Mouse (Mus musculus) neural tube, embryonic 11.5 days (tissue): ENCODE measurements around the gene Recql. TPM values are rescaled to one million over a fixed set of nuclear protein-coding genes. Genes with fewer than 3 reads are reported as not detected.
"Not testable (repeated sequence)": the region's sequence is repeated elsewhere in the genome, so short reads cannot be mapped to it uniquely, and the experiment has no call there.

ENCODE experiments used
- ATAC-seq: fragments of 200-750 bp; cut with Nextera tagmentation; 2 replicates; pipeline ENCODE4 v1.8.0; 2017; ENCODE audit warnings: moderate number of reproducible peaks, mild to moderate bottlenecking, moderate TSS enrichment, moderate library complexity; ENCODE audit not compliant: insufficient read depth, low FRiP score, low TSS enrichment
- DNase-seq: peaks from one replicate; pipeline ENCODE4 v3.0.0-alpha.2; 2015; ENCODE audit warnings: low spot score
- H3K27ac ChIP-seq: fragments of 300-500 bp; sonication (generic); 2 replicates; pipeline ENCODE4 v1.5.1; 2014; ENCODE audit warnings: low read depth, mild to moderate bottlenecking, low read length
- H3K27me3 ChIP-seq: fragments of 300-500 bp; sonication (generic); 2 replicates; pipeline ENCODE4 v1.6.1; 2014; ENCODE audit warnings: mild to moderate bottlenecking, low read length, mixed read lengths; ENCODE audit not compliant: control insufficient read depth, insufficient read depth
- H3K36me3 ChIP-seq: fragments of 300-500 bp; sonication (generic); 2 replicates; pipeline ENCODE4 v1.6.1; 2014; ENCODE audit warnings: mild to moderate bottlenecking, low read length, moderate library complexity, mixed read lengths; ENCODE audit not compliant: control insufficient read depth, insufficient read depth
- H3K4me1 ChIP-seq: fragments of 300-500 bp; sonication (generic); 2 replicates; pipeline ENCODE4 v1.6.1; 2014; ENCODE audit warnings: low read length, mixed read lengths; ENCODE audit not compliant: control insufficient read depth, insufficient read depth
- H3K4me2 ChIP-seq: fragments of 300-500 bp; sonication (generic); 2 replicates; pipeline ENCODE4 v1.6.1; 2014; ENCODE audit warnings: low read depth, mild to moderate bottlenecking, moderate library complexity
- H3K4me3 ChIP-seq: fragments of 300-500 bp; sonication (generic); 2 replicates; pipeline ENCODE4 v1.5.1; 2014; ENCODE audit warnings: low read depth, low read length
- H3K9ac ChIP-seq: fragments of 300-500 bp; sonication (generic); 2 replicates; pipeline ENCODE4 v1.6.1; 2014; ENCODE audit warnings: mild to moderate bottlenecking, low read length
- H3K9me3 ChIP-seq: fragments of 300-500 bp; sonication (generic); 2 replicates; pipeline ENCODE4 v1.6.1; 2016; ENCODE audit warnings: low read length; ENCODE audit not compliant: control insufficient read depth
- WGBS: fragments of 180-500 bp; shearing (Covaris S2); extraction: QIAGEN DNeasy Blood & Tissue Kit; methylation state at CpG from one replicate; pipeline ENCODE4 v1.1.7; 2014; 5-methylcytosine and 5-hydroxymethylcytosine counted together
- polyA plus RNA-seq: library from polyadenylated mRNA; unstranded; fragments of >200 nt; fragmentation: Nextera tagmentation; extraction: Ambion mirVana; gene quantifications from 2 replicates; pipeline ENCODE4 v1.2.1, GENCODE M21; 2014

Gene Recql
- polyA plus RNA-seq, 1 experiment from 2014 or later: 37.6 TPM

DNA sequence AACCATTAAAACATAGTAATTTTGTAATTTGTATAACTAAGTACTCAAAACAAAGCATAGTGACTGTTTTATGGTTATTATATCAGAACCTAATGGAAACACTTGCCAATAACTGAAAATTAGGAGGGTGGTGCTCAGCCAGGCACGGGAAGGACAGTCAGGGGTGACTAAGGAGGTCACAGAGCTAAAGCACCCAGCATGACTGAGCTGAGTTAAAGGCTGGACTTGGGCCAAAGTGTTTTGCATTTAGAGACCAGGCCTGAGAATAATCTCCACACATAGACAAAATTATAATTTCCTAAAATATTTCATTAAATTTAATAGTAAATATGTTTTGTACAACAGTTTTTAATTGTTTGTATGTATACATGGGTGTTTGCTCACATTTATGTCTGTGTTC, 9.8 kb downstream of the Recql start:
- no peak overlapping the region for H3K4me3 ChIP-seq
- WGBS: 89% methylated on average over 1 of the region's 1 CpGs
- no peak overlapping the region for H3K4me2 ChIP-seq

DNA sequence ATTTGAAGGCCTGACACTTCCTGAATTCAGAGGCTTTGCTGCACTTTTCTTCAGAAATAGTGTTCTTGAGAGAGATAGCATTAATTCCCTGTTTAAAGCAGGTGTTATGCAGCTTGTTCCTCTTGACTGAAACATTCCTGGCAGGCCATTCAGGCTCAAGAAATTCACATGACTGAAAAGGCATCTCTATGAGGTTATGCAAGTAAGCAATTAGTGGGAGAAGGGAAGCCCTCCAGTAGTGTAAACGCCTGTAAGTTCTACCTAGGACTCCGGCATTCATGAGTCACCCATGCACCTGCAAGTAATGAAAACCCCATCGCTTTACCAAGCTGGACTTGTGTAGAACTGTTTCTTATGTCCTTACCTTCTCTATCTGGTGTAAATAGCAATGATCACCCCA, 17.3 kb downstream of the Recql start:
- DNase-seq (no peak), ATAC-seq (no peak)
- no peaks in the 10 kb centered on the region for H3K27me3 ChIP-seq
- no peak overlapping the region for H3K4me2 ChIP-seq
- H3K27ac ChIP-seq: no peak overlapping the region
- H3K4me1 ChIP-seq: no peaks in the 10 kb centered on the region
- no peak overlapping the region for H3K9ac ChIP-seq
- 91% methylated on average over 3 of the region's 3 CpGs for WGBS
- no peaks in the 10 kb centered on the region for H3K36me3 ChIP-seq
- no peak overlapping the region for H3K4me3 ChIP-seq
- H3K9me3 ChIP-seq: no peaks in the 10 kb centered on the region

More for the DNA sequence above, 9.8 kb downstream of the Recql start:
- Histone ChIP-seq H3K27me3 (no peaks in the 10 kb centered on the region), H3K36me3 (peaks cover 2% of the 10 kb centered on the region; the same call in 1 of the 2 replicates), H3K9ac (no peak overlapping the region), H3K9me3 (no peaks in the 10 kb centered on the region), H3K4me1 (no peaks in the 10 kb centered on the region), H3K27ac (no peak overlapping the region)
- ATAC-seq: no peak
- no peak for DNase-seq

DNA sequence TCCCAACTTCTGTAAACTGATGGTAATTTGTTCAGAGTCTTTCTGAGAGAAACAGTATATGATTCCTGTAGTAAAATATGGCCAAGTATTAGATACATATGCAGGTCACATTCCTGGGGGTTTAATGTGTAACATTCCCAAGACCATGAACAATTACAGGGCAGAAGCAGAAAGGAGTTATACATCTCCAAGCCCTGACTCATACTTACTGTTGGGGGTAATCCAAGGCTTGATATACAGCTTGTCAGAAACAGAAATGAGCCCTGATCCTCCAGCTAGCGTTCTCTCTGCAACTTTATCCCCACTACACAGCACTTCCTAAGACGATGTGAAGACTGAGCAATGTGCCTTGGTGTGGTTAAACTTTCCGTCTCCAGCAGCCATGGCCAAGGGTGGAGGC, 19.3 kb downstream of the Recql start:
- WGBS: 83% methylated on average over 3 of the region's 3 CpGs
- ATAC-seq: no peak
- H3K36me3 ChIP-seq: no peaks in the 10 kb centered on the region

DNA sequence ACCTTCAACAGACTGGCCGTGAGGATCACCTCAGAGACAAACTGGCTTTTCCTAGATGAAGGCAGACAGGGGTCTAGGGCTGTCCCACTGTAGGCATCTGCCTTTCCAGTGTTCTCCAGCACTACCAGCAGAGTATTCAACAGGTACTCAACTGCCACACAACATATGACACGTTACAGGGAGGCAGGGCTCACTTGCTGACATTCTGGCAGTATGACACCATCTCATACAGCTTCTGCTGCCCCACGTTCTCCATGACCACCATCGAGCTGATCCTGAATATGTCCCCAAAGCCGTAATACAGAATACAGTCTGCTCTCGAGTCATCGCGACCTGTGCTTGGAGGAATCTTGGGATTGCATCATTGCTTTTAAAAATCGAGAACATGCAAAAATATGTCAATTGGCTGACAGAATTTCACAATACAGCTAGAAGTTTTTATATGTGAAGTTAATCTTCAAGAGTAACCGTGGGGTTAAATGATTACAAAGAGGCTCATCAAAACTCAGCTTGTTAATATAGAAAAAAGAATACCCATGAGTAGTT, 20.3 kb downstream of the Recql start:
- no peak overlapping the region for H3K9ac ChIP-seq
- no peak for ATAC-seq
- H3K27me3 ChIP-seq: no peaks in the 10 kb centered on the region
- H3K4me3 ChIP-seq: no peak overlapping the region
- no peak overlapping the region for H3K4me2 ChIP-seq
- no peaks in the 10 kb centered on the region for H3K4me1 ChIP-seq
- no peak overlapping the region for H3K27ac ChIP-seq
- H3K9me3 ChIP-seq: no peaks in the 10 kb centered on the region
- DNase-seq: no peak
- 95% methylated on average over 10 of the region's 10 CpGs for WGBS
- H3K36me3 ChIP-seq: peaks cover 2% of the 10 kb centered on the region; the same call in 1 of the 2 replicates

More for the DNA sequence above, 19.3 kb downstream of the Recql start:
- H3K4me2 ChIP-seq: no peak overlapping the region
- DNase-seq: no peak
- H3K27ac ChIP-seq: no peak overlapping the region
- no peaks in the 10 kb centered on the region for H3K27me3 ChIP-seq
- H3K4me3 ChIP-seq: no peak overlapping the region
- no peak overlapping the region for H3K9ac ChIP-seq
- no peaks in the 10 kb centered on the region for H3K9me3 ChIP-seq
- no peaks in the 10 kb centered on the region for H3K4me1 ChIP-seq

DNA sequence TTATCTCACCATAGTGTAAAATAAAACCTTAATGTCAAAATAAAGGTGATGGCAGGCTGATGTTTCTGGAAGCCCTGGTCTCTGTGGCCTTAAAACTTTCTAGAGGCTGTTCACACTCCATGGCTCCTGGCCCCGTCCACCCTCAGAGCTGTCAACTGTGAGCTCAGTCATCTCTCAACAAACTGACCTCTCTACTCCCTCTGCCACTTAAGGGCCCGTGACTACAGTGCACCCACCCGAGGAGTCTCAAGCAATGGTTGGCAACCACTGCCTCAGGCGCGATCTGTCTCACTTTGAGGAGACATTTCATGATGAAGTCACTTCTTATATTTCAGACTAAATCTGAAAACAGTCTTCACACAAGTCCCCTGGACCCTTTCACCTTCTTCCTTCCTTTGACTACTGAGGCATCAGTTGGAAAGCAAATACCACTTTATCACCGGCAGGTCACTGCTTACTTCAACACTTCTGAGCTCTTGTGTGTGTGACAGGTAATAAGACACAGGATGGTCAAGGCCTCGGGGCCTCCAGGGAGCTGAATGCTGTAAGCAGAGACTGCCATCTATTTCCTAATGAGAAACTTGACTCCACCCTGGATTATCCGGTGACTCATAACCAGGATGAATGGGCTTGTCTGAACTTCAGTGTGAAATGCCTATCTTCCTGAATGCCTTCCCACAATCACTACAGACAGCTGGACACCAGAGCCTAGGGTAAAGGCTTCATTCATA, 21.0 kb downstream of the Recql start:
- Histone ChIP-seq H3K4me3 (no peak overlapping the region), H3K27ac (no peak overlapping the region), H3K27me3 (no peaks in the 10 kb centered on the region), H3K4me1 (no peaks in the 10 kb centered on the region), H3K9me3 (no peaks in the 10 kb centered on the region), H3K4me2 (no peak overlapping the region), H3K9ac (no peak overlapping the region), H3K36me3 (peaks cover 2% of the 10 kb centered on the region; the same call in 1 of the 2 replicates)
- ATAC-seq (no peak), DNase-seq (no peak)
- WGBS: 87% methylated on average over 8 of the region's 8 CpGs

DNA sequence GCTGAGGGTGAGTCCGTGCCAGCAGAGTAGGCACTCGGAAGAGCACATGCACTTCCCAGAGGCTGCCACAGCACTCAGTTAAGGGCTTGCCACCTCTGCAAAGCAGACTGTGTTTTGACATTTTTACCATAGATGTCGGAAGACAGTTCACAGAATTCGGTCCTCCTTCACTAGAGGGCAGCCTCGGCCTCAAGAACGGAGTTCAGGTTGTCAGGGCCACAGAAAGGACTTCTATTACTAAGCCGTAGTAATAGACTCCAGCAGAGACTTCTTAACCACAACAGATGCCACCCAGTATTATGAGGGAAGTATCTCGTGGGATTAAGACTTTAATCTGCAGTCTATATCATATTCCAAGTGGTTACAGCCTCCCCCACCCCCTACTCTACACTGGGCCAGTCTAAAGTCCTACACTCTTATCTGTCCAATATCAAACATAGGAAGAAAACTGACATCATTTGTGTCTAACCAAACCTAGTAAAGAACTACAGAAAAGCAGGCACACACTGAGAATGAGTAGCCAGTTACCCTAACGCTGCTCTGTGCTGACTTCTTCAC, 23.8 kb downstream of the Recql start:
- no peaks in the 10 kb centered on the region for H3K4me1 ChIP-seq
- no peak overlapping the region for H3K4me2 ChIP-seq
- no peak overlapping the region for H3K4me3 ChIP-seq
- DNase-seq: no peak
- no peaks in the 10 kb centered on the region for H3K27me3 ChIP-seq
- no peak overlapping the region for H3K27ac ChIP-seq
- no peak for ATAC-seq
- 79% methylated on average over 9 of the region's 9 CpGs for WGBS
- H3K36me3 ChIP-seq: peaks cover 2% of the 10 kb centered on the region; the same call in 1 of the 2 replicates
- no peak overlapping the region for H3K9ac ChIP-seq
- no peaks in the 10 kb centered on the region for H3K9me3 ChIP-seq

DNA sequence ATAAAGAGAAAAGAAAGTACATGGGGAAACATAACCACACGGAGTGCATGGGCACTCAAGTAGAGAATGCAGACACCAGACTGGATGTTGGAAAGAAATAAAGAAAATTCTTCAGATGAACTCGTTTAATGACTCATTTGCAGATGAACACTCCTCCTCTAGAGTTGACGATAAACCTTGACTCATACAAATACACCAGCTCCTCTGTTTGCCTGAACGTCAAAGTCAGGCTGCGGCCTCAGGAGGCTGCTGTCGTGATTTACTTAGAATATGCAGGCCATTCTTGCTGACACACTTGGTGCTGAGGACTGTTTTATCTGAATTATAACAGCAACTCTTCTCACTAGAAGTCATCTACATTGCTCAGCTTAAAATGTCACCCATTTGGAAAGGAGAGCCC, 24.9 kb downstream of the Recql start:
- Histone ChIP-seq H3K36me3 (peaks cover 2% of the 10 kb centered on the region; the same call in 1 of the 2 replicates), H3K27me3 (no peaks in the 10 kb centered on the region), H3K9ac (no peak overlapping the region), H3K4me3 (no peak overlapping the region), H3K4me1 (no peaks in the 10 kb centered on the region), H3K27ac (no peak overlapping the region), H3K4me2 (no peak overlapping the region), H3K9me3 (no peaks in the 10 kb centered on the region)
- ATAC-seq: no peak
- no peak for DNase-seq
- WGBS: 94% methylated on average over 6 of the region's 6 CpGs

DNA sequence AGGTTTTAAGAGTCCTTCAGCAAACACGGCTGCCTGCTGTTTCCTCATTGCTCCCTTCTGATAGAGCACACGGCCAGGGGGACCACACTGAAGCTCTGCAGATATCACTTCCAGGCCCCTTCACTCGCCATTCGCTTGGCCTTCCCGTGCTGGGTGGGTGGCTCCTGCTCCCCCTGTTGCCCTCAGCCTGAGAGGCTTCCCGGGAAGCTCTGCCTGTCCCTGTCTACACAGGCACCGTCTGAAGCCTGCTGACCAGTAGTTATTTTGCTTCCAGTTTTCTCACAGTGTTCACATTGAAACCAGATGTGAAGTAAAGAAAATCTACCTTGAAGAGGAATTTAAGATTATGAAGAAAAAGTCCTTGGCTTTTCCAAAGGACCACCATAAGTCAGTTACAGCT, 29.8 kb downstream of the Recql start:
- 71% methylated on average over 7 of the region's 7 CpGs for WGBS

DNA sequence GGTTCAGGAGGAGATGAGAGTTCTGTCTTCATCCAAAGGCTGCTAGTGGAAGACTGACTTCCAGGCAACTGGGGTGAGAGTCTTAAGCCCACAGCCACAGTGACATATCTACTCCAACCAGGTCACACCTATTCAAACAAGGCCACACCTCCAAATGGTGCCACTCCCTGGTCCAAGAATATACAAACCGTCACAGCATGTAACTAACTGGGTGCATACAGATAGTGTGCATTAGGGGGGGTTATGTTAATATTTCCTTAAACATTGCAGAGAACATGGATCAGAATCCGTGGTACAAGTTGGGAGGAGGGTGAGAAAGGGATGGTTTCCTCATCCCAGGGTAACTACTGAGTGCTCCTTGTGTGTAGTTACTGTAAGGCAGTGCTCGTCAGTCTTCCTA, 34.8 kb downstream of the Recql start:
- not testable (repeated sequence) for H3K4me2 ChIP-seq, H3K36me3 ChIP-seq, H3K9ac ChIP-seq, H3K9me3 ChIP-seq, H3K4me3 ChIP-seq, DNase-seq, ATAC-seq, H3K27me3 ChIP-seq, H3K27ac ChIP-seq, H3K4me1 ChIP-seq
- 95% methylated on average over 3 of the region's 3 CpGs for WGBS

More for the DNA sequence above, 29.8 kb downstream of the Recql start:
- no peak overlapping the region for H3K4me3 ChIP-seq
- no peaks in the 10 kb centered on the region for H3K4me1 ChIP-seq
- no peak for DNase-seq
- no peaks in the 10 kb centered on the region for H3K9me3 ChIP-seq
- H3K36me3 ChIP-seq: peaks cover under 1% of the 10 kb centered on the region; the same call in 1 of the 2 replicates
- H3K27ac ChIP-seq: no peak overlapping the region
- H3K4me2 ChIP-seq: no peak overlapping the region
- no peak overlapping the region for H3K9ac ChIP-seq
- ATAC-seq: no peak
- H3K27me3 ChIP-seq: no peaks in the 10 kb centered on the region
